Mouse (Mus musculus): ENCODE data around the gene Eps8l3.

DNA sequence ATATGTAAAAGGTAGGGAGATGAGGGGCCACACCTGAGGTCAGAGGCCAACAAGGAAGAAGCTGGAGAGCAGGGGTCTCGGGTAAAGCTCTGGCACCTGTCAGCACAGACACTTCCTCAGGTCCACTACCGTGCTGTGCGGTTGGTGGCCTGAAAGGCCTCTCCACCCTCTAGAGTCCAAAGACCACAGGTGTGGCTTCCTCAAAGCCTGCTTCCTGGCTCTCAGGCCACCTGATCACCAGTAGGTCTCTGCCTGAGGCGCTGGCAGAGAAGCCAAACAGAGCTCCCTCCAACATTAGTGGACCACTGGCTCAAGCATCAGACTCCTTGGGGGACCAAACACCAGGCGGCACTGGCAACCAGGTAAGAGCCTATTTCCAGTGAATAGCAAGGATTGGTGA, at the start of gene Eps8l3:
- TF ChIP-seq CTCF (IDR thresholded peaks at IDR 0.05; ENCODE audit: low read depth): no peak
- no peak for TF ChIP-seq EP300 (IDR thresholded peaks at IDR 0.05; ENCODE audit: low read depth)
